Mouse (Mus musculus) limb, embryonic 14.5 days (tissue): ENCODE measurements around the gene Spata31d1c. TPM values are rescaled to one million over a fixed set of nuclear protein-coding genes. Genes with fewer than 3 reads are reported as not detected.

Experiments used
- ATAC-seq: fragments of 200-750 bp; cut with Nextera tagmentation; 2 replicates; pipeline ENCODE4 v1.8.0; 2017; ENCODE audit warnings: low read depth, moderate number of reproducible peaks, moderate TSS enrichment; ENCODE audit not compliant: low FRiP score
- DNase-seq: peaks from one replicate; pipeline ENCODE4 v3.0.0-alpha.2; 2015; ENCODE audit warnings: low spot score
- H3K27ac ChIP-seq: fragments of 300-500 bp; sonication (generic); replicated peaks from 2 replicates; pipeline ENCODE4 v1.5.1; 2014; ENCODE audit warnings: low read depth, mild to moderate bottlenecking, low read length, moderate library complexity, mixed read lengths
- H3K27me3 ChIP-seq: fragments of 300-500 bp; sonication (generic); 2 replicates; pipeline ENCODE4 v1.6.1; 2014; ENCODE audit warnings: low read length, mixed read lengths; ENCODE audit not compliant: control insufficient read depth, insufficient read depth
- H3K36me3 ChIP-seq: fragments of 300-500 bp; sonication (generic); 2 replicates; pipeline ENCODE4 v1.6.1; 2014; ENCODE audit warnings: mild to moderate bottlenecking, low read length, moderate library complexity, mixed read lengths; ENCODE audit not compliant: control insufficient read depth, insufficient read depth
- H3K4me1 ChIP-seq: fragments of 300-500 bp; sonication (generic); 2 replicates; pipeline ENCODE4 v1.6.1; 2014; ENCODE audit warnings: antibody characterized with exemption, low read length, mixed read lengths; ENCODE audit not compliant: control insufficient read depth, insufficient read depth
- H3K4me2 ChIP-seq: fragments of 300-500 bp; sonication (generic); replicated peaks from 2 replicates; pipeline ENCODE4 v1.6.1; 2014; ENCODE audit warnings: low read depth, mild to moderate bottlenecking, low read length, moderate library complexity; ENCODE audit not compliant: severe bottlenecking
- H3K4me3 ChIP-seq: fragments of 300-500 bp; sonication (generic); replicated peaks from 2 replicates; pipeline ENCODE4 v1.5.1; 2014; ENCODE audit warnings: low read length
- H3K9ac ChIP-seq: fragments of 300-500 bp; sonication (generic); 2 replicates; pipeline ENCODE4 v1.6.1; 2014; ENCODE audit warnings: mild to moderate bottlenecking, low read depth, low read length, moderate library complexity; ENCODE audit not compliant: severe bottlenecking
- H3K9me3 ChIP-seq: fragments of 300-500 bp; sonication (generic); 2 replicates; pipeline ENCODE4 v1.6.1; 2016; ENCODE audit warnings: low read length; ENCODE audit not compliant: control insufficient read depth
- POLR2A ChIP-seq: fragments of 200-500 bp; IDR thresholded peaks from 2 replicates; pipeline ENCODE4 v1.8.0; 2012; ENCODE audit warnings: inconsistent platforms, mild to moderate bottlenecking, moderate library complexity, borderline replicate concordance; ENCODE audit not compliant: insufficient read depth, insufficient read length; ENCODE audit errors: extremely low read depth
- WGBS: fragments of 180-500 bp; shearing (Covaris S2); extraction: QIAGEN DNeasy Blood & Tissue Kit; methylation state at CpG from one replicate; pipeline ENCODE4 v1.1.7; 2014; 5-methylcytosine and 5-hydroxymethylcytosine counted together
- polyA plus RNA-seq, 2 experiments: library from polyadenylated mRNA; depleted of rRNA in 1 of 2; stranded (reverse) in 1 of 2; unstranded in 1 of 2; fragments of >200 nt; fragmentation: Nextera tagmentation in 1 of 2; extraction: Ambion mirVana in 1 of 2; gene quantifications; 2 replicates each; pipeline versions ENCODE4 v1.2.1 to v1.2.3; 2012 to 2014

The Spata31d1c gene
- polyA plus RNA-seq, 2 experiments, result not detected

GRCm38 (mm10) chr13:65035057-65035456 is 2.2 kb downstream of the Spata31d1c start:
- H3K4me2 ChIP-seq, result no peak overlapping the region
- no peak overlapping the region for H3K27ac ChIP-seq
- H3K36me3 ChIP-seq, result no peaks in the 10 kb centered on the region
- 66% methylated on average over 4 of the region's 4 CpGs for WGBS
- H3K4me1 ChIP-seq, result no peaks in the 10 kb centered on the region
- ATAC-seq (no peak), DNase-seq (no peak)
- H3K9ac ChIP-seq, result no peak overlapping the region
- TF ChIP-seq POLR2A, result no peak
- no peaks in the 10 kb centered on the region for H3K9me3 ChIP-seq
- H3K4me3 ChIP-seq, result no peak overlapping the region
- H3K27me3 ChIP-seq, result no peaks in the 10 kb centered on the region

GRCm38 (mm10) chr13:65052660-65053059 is 19.8 kb downstream of the Spata31d1c start, which contains the start of gene Prss47:
TSS of gene Prss47 (minus strand) at chr13:65052760.
- no peaks in the 10 kb centered on the region for H3K4me1 ChIP-seq
- no peak for DNase-seq
- no peak for TF ChIP-seq POLR2A
- H3K36me3 ChIP-seq, result no peaks in the 10 kb centered on the region
- no peak within 1 kb of the TSS for H3K27ac ChIP-seq
- 85% methylated on average over 9 of the region's 9 CpGs for WGBS
- H3K4me3 ChIP-seq, result no peak within 1 kb of the TSS
- no peak for ATAC-seq
- no peaks in the 10 kb centered on the region for H3K9me3 ChIP-seq
- no peak within 1 kb of the TSS for H3K9ac ChIP-seq
- no peak within 1 kb of the TSS for H3K4me2 ChIP-seq
- no peaks in the 10 kb centered on the region for H3K27me3 ChIP-seq

GRCm38 (mm10) chr13:65069969-65070368 is 37.1 kb downstream of the Spata31d1c start:
- Histone ChIP-seq H3K4me2 (no peak overlapping the region), H3K9ac (no peak overlapping the region), H3K4me3 (no peak overlapping the region), H3K27me3 (no peaks in the 10 kb centered on the region), H3K27ac (no peak overlapping the region), H3K36me3 (peaks cover 34% of the 10 kb centered on the region), H3K9me3 (no peaks in the 10 kb centered on the region), H3K4me1 (no peaks in the 10 kb centered on the region)
- DNase-seq, result no peak
- 91% methylated on average over 2 of the region's 2 CpGs for WGBS
- no peak for ATAC-seq
- TF ChIP-seq POLR2A, result no peak

Other genes starting within 250 kb of the Spata31d1c start
- gene Cntnap3, start 129.1 kb upstream of the Spata31d1c start, polyA plus RNA-seq (2012; rRNA removed), result 1.1 and 1.3 TPM in 2 replicates
- gene Cntnap3, start 129.1 kb upstream of the Spata31d1c start, polyA plus RNA-seq (2014; fragmentation: Nextera tagmentation; extraction: Ambion mirVana), result 1.7 and 2.4 TPM in 2 replicates
- gene Spata31, start 115.7 kb upstream of the Spata31d1c start, polyA plus RNA-seq (2012; rRNA removed), result not detected in 2 replicates
- gene Spata31, start 115.7 kb upstream of the Spata31d1c start, polyA plus RNA-seq (2014; fragmentation: Nextera tagmentation; extraction: Ambion mirVana), result not detected in 2 replicates
- gene Prss47, start 19.7 kb downstream of the Spata31d1c start, polyA plus RNA-seq (2012; rRNA removed), result not detected in 2 replicates
- gene Prss47, start 19.7 kb downstream of the Spata31d1c start, polyA plus RNA-seq (2014; fragmentation: Nextera tagmentation; extraction: Ambion mirVana), result not detected in 2 replicates
- gene Mfsd14b, start 79.9 kb downstream of the Spata31d1c start, polyA plus RNA-seq (2012; rRNA removed), result 31.1 and 35.5 TPM in 2 replicates
- 70.6 and 73.9 TPM in 2 replicates for gene Mfsd14b, start 79.9 kb downstream of the Spata31d1c start, polyA plus RNA-seq (2014; fragmentation: Nextera tagmentation; extraction: Ambion mirVana)
- not detected in 2 replicates for gene Olfr465-ps1, start 105.0 kb downstream of the Spata31d1c start, polyA plus RNA-seq (2012; rRNA removed)
- gene Olfr465-ps1, start 105.0 kb downstream of the Spata31d1c start, polyA plus RNA-seq (2014; fragmentation: Nextera tagmentation; extraction: Ambion mirVana), result not detected in 2 replicates
- not detected in 2 replicates for gene Olfr466, start 117.2 kb downstream of the Spata31d1c start, polyA plus RNA-seq (2012; rRNA removed)
- gene Olfr466, start 117.2 kb downstream of the Spata31d1c start, polyA plus RNA-seq (2014; fragmentation: Nextera tagmentation; extraction: Ambion mirVana), result not detected in 2 replicates
- gene Nlrp4f, start 172.9 kb downstream of the Spata31d1c start, polyA plus RNA-seq (2012; rRNA removed), result not detected in 2 replicates
- not detected in 2 replicates for gene Nlrp4f, start 172.9 kb downstream of the Spata31d1c start, polyA plus RNA-seq (2014; fragmentation: Nextera tagmentation; extraction: Ambion mirVana)
- gene Gm10775, start 226.5 kb downstream of the Spata31d1c start, polyA plus RNA-seq (2012; rRNA removed), result 0.14 TPM in 1 of 2 replicates, not detected in the other
- gene Gm10775, start 226.5 kb downstream of the Spata31d1c start, polyA plus RNA-seq (2014; fragmentation: Nextera tagmentation; extraction: Ambion mirVana), result not detected in 2 replicates
- gene Zfp369, start 245.8 kb downstream of the Spata31d1c start, polyA plus RNA-seq (2012; rRNA removed), result 41.3 and 57.5 TPM in 2 replicates
- gene Zfp369, start 245.8 kb downstream of the Spata31d1c start, polyA plus RNA-seq (2014; fragmentation: Nextera tagmentation; extraction: Ambion mirVana), result 18.4 and 22.9 TPM in 2 replicates